Mouse (Mus musculus): Measurements from ENCODE around the gene Celf2.

The Celf2 gene

DNA sequence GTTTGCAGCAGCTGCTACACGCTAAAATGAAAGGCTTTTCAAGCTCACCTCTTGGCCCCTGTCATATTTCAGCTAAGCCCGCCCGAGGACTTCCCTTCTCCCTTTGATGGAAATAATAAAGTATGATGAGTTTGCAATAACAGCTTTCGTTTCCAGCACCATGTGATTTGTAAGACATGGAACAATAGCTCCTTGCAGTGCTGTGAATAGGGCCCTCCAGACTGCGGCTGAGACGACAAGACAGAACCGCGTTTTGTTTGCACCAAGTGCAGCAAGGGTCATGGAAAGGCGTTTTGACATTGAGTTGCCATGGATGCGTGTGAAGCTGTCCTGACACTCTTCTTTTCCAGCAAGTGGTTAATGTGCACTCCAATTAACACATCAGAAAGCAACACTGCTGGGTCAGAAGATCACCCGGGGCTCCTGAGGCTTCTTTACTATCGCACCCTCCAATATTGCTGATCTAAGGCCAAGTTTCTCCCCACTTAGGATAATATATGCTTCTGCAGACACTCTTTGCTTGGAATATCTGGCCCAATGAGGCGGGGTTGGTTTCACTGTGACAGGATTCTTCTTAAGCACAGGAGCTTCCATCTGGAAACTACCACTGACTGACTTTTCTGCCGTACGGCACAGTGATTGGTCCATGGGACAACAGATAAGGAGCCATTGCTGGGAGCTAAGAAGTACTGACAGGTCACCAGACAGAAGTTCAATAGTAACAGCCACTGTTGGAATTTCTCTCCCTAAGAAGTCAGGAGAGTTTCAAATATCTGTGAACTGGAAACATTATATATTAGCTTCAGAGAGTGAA lies 301.5 kb downstream of the Celf2 start:
- DNase-seq (ENCODE audit: low spot score in 2 of 2) = no peak

DNA sequence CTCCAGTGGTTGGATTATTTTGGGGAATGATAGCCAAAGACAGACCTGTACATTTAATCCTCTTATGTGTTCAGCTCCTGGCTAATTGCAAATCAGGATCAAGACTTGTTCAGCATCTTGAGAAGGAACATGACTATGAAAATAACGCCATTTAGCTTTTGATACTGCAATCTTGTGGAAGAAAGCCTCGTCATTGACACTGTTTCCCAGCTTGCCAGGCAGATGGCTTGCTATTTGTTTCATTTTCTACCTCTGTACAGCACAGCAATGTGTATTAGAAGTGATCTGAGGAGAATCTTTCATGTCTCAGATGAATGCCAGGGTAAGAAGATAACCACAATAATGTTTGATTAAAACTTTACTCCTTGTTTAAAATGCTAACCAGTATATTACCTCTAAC lies 315.9 kb downstream of the Celf2 start:
- no peak for DNase-seq (ENCODE audit: low spot score in 2 of 2)

DNA sequence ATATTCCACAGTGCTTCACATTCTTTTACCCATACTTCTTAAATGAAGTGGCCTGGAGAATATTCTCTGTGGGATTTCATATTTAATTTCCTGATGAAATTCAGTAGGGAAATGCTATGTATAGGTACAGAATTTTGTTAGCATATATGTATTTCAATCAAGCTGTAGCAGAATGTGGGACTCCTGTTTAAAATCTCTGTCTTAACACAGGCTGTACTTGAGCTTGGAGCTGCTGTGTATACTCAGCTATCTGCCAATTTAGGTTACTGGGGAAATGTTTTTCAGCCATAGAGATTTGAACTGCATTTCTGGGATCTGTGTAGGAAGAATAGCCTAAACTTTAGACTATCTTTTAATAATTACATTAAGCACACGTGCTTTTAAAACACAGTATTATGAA lies 330.2 kb downstream of the Celf2 start:
- no peak for DNase-seq (ENCODE audit: low spot score in 2 of 2)

DNA sequence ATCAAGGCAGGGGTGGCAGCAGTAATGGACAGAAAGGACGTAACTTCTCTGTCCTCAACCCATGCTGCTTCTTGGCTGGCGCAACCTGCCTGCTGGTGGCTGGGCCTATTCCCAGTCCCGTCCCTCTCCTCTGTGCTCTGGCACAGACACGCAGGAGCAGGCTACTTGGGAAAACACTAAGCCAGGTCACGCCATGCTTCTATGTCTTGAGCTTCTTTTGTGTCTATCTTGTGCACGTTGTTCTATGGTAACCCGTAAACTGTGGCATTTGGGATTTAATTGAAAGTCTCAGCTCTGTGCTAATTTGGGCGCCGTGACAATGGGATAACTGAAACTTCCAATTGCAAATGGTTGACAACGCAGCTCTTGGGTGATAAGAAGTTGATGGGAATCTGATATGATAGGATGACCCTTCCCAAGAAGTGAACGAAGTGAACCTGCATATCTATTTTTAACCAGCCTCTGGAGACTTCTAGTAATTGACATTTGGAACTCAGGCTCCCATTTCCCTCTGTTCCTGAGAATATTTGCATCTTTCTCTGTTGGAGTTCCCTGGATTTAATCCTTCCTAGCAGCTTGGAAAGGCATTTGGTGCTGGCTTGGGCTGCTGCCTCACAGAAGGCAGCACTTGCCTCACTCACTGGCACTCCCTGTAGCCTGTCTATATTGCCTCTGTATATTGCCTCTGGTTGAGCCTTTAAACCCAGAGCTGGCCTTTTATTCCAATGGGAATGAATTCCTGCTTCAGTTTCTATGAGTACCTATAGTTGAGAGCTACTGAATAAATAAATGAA lies 335.9 kb downstream of the Celf2 start:
- no peak for DNase-seq (ENCODE audit: low spot score in 2 of 2)

DNA sequence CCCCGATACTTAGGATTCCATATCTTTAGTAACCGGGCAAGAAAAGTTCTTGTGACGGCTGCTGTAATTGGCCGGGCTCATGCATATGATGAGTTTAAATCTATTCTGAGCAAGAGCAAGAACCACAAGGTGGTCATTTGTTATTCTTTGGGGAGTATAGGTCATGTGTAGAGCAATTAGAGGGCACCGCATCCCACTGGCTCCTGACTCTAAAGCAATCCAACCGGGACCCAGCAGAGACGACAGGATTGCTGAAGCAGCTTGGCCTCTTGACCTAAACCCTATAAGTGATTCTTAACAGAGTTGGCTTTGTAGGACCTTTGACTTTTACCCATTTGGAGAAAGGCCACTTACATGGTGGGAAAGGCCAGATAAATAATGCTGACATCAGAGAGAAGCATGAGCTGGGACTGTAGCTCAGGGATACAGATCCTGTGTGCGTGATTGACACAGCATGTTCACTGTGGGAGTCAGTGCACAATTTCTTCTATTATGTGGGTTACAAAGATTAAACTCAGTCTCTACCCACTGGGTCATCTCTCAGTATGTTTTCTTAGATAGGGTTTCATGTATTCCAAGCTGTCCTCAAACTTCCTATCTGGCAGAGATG lies 338.2 kb downstream of the Celf2 start:
- no peak for DNase-seq (ENCODE audit: low spot score in 2 of 2)

DNA sequence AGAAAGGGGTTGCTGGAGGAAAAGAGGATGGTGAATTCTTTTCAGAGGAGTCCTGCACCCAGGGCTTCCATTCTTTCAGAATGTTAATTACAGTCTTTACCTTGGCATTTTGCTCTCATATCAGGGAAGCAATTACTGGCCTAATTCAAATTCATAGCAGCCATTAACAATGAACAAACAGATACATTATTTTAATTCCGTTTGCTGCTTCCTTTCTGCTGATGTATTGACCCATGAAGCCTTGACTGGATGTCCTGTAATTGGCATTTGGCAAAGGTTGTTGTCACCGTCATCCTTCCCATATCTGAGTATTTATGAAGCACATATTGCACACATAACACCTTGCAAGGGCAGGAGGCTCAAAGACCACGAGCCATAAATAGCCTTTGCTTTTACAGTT lies 343.6 kb downstream of the Celf2 start:
- DNase-seq (ENCODE audit: low spot score in 2 of 2) = no peak

DNA sequence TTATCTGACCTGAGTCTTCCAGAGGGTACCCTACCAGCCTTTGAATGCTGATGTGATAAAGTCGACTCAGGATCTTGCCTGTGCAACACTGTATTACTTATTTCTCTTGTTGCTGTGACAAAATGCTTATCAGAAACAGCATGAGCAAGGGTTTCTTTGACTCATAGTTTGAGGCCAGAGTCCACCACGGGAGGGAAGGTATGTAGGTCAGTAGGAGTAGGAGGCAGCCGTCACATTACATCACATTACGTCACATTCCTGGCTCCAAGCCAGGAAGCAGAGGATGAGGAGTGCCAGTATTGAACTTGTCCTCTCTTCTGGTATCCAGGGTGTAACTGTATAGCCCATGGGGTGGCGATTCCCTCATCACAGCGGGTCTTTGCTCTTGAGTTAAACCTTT lies 349.3 kb downstream of the Celf2 start:
- DNase-seq (ENCODE audit: low spot score in 2 of 2) = no peak

DNA sequence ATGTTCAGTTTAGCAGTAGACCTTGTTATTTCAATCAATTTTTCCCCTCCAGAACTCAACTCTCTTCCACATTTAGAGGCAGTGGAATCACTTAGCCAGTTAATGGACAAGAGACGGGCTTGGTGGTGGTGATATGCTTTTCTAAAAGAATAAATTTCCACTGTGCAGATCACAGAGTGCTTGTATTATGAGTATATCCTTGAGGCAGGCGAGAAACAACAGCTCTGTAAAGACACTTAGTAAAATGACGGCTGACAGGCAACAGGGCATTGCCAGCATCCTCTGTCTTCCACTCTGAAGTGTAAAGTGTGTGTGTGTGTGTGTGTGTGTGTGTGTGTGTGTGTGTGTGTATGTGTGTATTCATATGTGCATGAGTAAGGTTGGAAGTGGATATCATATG lies 362.1 kb downstream of the Celf2 start:
- no peak for DNase-seq (ENCODE audit: low spot score in 2 of 2)

DNA sequence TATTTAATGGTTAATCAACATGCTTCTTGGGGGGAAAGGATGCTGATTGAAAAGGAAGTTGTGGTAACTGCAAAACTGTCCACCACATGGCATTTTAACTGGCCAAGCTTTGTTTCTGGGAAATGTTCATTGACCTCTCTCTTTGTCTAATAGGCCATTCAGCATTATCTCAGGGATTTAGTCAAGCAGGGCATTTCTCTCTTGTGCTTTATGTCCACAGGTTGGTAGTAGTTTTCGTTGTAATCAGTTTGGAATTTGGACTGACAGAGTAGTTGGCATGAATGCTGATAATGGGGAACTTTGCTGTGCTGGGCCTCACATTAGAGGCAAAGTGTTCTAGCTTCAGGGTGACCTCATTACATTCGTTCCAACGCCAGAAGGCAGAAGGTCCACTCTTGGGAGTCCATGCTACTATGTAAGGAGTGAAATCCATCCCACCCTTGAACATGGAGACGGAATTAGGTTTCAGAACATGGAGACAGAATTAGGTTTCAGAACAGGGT lies 363.8 kb downstream of the Celf2 start:
- no peak for DNase-seq (ENCODE audit: low spot score in 2 of 2)

DNA sequence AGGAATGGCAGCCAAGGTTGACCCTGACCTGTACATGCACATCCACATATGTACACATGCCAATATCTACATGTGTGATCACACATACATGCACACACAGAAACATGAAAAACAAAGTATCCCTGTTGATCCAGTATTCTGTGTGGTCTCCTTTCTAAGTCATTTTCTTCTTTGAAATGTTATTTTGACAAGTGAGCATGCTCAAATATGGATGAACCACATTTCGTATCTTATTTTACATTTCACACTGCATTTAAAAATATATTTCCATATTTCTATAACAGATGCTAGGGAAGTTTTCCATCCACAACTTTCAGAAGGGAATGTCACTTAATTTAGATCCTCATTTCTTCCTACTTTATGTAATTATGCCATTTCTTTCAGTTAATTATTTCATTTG lies 364.5 kb downstream of the Celf2 start:
- no peak for DNase-seq (ENCODE audit: low spot score in 2 of 2)

DNA sequence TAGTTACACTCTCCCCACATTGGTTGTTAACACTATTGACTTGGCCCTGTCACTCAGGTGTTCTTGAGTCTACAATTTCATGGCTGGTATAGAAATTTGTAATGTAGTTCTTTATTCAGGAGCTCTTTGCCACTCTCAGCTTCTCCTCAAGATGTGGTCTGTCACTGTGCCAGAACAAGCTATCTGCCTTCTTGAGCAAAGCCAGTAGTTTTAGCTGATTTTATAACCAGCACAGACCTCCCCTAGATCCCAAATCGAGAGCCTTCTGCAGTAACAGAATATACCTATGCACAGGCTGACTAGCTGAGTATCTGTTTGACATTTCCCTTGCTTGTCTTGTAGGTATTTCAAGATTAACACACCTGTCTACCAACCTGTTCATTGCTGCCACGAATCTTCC lies 386.0 kb downstream of the Celf2 start:
- DNase-seq (ENCODE audit: low spot score in 2 of 2) = no peak

DNA sequence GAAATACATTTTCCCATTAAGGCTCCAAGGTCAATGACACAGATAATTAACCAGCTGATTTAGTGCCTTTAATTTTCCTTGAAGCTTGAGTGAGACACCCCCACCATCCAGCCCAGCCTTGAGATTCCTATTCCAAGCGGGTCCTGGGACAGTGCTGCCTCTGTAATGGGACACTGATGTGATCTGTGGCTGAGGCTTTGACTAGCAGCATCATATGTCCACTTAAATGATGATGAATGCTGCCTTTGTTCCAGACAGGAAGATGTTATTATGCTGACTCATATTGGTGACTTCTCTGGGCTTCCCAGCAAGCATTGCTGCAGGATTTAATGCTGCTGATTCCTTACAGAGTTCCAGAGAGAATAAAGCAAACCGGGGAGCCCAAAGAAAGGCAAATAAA lies 393.6 kb downstream of the Celf2 start:
- DNase-seq (ENCODE audit: low spot score in 2 of 2) = no peak

DNA sequence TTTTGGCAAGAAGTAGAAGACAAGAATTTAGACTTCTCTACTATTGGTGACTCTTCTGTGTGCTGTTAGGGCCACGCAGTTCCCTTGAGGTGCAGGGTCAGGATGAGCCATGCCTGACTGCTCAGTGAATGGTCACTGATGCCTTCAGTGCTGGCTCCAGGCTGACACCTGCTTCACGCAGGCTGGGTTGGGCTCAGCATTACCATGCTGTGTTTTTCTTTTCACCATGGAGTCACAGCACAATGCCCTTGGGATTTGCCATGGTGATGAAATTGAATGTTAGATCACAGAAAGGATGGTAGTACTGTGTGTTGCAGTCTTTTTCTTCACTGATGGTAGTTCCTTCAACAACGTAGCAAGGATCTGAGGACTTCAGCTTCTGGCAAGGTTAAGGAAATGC lies 394.2 kb downstream of the Celf2 start:
- no peak for DNase-seq (ENCODE audit: low spot score in 2 of 2)

DNA sequence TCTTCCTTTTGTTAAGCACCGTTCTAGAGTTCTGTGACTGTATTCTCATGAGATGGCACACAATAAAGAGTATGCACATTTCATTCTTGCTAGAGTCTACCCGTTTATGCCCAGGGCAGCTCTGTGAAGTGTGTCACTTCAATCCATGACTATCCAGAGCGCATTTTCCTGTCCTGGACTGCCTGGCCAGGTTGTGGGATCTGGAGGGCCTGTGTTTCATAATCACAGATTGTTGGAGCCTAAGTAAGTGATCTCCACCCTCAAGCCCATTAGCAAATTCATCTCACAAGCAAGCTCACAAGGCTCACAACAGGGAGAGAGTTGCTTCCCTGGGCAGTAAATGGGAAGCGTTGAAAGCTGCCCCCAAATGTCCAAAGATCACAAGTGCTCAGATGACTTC lies 395.6 kb downstream of the Celf2 start:
- DNase-seq (ENCODE audit: low spot score in 2 of 2) = no peak

DNA sequence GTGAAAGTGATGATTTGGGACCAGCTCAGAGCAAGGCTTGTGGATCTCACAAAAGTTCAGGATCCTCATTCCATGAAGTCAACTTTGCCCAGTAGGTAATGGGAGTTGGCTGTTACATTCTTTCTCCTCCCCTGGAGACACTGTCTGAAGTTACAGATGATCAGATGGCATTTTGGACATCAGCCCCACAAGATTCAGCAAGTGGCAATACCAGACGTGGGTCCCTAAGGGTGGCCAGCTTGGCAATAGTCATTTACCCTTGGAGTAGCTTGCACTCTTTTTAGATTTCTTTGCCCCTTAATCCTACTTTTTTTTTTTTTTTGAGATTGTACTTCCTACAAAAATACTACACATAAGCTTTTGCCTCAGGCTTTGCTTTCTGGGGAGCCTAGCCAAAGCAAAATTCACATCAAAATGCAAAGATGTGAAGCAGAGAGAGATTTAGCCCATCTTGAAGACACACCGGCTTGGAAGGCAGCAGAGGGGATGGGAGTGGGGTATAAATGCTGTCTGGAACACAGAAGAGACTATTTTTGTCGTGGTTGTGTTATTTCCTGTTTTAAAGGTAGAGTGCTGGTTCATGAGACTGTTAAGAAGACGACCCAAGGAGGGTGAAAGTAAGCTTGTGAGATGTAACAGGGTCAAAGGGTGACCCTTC lies 397.1 kb downstream of the Celf2 start:
- DNase-seq (ENCODE audit: low spot score in 2 of 2) = no peak

DNA sequence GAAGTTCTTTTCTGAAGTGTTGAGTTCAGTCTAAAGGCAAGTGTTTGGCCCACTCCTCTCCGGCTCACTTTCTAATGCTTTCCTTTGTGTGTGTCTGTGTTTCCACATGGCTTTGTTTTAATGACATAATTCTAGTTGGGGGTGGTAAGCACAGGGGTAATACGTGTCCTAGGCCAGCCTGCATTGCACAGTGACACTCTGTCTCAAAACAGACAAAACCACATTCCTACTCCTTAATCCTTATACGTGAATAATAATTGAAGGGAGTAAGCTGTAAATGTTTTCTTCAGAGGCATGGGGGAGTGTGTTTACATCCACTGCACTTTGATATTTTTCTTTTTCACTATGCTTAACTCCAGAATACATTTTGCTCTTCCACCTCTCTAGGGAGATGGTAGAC lies 415.9 kb downstream of the Celf2 start:
- DNase-seq (ENCODE audit: low spot score in 2 of 2) = no peak

DNA sequence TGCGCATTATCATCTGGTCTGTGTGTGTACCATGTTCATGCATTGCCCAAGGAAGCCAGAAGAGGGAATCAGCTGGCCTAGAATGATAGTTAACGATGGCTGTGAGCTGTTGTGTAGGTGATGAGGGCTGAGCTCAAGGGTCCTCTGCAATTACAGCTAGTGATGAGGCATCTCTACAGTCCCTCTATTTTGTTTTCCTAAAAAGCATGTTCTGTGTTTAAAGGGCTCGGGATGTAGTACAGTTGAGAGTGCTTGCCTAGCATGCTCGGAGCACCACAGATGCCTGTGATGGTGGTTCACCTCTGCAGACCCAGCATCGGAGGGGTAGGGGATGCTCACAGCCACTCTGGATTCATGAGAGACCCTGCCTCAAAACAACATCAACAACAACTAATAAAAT lies 416.7 kb downstream of the Celf2 start:
- no peak for DNase-seq (ENCODE audit: low spot score in 2 of 2)

DNA sequence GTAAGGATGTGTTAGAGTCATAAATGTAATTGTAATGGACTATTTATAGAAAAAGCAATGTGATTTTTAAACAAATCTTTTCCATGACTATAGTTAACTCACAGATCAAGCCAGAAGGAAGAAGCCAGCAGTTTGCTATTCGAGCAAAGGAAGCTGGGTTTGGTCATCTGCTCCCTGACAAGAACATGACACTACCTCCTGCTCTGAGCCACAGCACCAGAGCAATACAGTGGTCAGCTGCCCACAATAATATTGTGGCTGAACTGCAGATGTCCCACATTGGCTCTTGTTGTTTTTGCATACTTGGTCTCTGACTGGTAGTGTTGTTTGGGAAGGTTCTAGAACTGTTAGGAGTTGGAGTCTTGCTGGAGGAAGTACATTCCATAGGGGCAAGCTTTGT lies 418.9 kb downstream of the Celf2 start:
- DNase-seq (ENCODE audit: low spot score in 2 of 2) = no peak

DNA sequence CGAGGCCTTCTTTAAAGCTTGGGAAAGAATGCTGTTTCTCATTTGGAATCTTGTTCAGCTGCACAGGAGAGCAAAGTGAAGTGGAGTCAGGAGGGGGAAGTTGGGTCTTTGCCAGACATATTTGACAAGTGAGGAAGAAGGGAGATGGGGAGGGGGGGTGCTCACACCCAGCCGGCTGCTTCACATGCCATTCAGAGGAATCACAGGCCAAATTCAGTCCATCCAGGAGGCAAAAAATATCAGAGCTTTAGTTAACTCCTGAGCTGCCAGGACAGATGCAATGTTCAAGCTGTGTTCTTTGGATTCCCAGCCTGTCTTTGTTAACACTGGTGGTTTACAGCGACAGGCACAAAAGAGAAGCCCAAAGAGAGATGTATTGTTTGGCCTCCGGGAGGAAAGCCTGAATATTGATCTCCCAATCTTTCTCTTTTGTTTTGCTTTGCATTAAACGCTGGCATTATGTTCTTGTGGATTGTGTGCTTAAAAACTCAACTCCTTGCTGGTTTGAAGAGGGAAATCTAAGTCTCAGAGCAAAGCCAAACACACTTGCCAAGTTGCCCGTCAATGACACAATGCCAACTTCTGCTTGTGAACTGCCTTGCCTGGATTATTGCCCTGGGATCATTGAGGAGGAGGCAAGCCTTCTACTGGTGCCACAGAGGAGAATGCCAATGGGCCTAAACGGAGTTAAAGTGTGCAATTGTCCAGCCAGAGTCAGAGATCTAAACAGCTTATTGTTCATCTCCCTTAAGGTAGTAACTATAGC lies 420.1 kb downstream of the Celf2 start:
- no peak for DNase-seq (ENCODE audit: low spot score in 2 of 2)

DNA sequence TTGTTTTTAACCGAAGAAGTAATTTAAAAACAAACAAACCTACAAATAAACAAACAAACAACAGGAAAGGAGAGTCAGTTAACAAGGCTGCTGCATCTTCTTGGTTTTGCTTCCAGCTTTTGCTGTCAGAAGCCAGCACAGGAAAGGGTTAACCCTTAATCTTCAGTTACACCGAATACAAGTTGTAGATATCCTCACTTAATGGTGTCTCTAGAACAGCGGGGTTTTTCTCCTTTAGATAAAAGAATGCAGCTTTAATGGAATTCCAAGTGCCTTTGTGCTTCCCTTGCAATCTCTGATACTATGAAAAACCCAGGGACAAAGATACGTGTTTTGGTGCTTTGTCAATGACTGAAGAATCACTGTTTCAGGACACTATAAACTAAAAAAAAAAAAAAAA lies 420.8 kb downstream of the Celf2 start:
- DNase-seq (ENCODE audit: low spot score in 2 of 2) = no peak

DNA sequence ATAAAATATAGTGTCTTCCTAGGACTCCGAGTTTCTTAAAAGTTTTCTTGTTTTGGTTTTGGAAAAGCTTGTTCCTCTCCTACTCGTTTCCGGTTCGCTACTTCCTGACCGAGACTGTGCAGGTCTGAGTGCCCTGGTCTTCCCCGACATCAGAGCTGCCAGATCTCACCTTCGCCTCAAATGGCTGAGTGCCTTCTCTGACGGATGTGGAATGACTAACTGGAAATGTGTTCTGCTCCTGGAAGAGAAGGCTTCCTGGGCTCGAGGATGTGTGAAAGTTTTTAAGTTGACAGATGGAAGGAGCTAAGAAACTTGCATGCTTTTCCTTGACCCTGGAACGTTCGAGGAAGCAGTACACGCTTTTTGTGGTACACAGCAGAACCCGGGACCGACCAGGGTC lies 421.9 kb downstream of the Celf2 start:
- DNase-seq (ENCODE audit: low spot score in 2 of 2) = no peak
